Mouse (Mus musculus): ENCODE data around the gene Mypop.
A peak's percentile ranks its signal among the peaks of the same experiment; 100 is the strongest.

The Mypop gene

GRCm38 (mm10) chr7:19017909-19018308 is 26.9 kb downstream of the Mypop start:
- DNase-seq (ENCODE audit: low spot score): no peak

- peak; percentile 29 for DNase-seq (ENCODE audit: low spot score)
Measured at GRCm38 (mm10) chr7:19021048-19021447, 30.0 kb downstream of the Mypop start.

- peak; percentile 35 for DNase-seq (ENCODE audit: low spot score)
Measured at GRCm38 (mm10) chr7:19022189-19022958, 31.3 kb downstream of the Mypop start.

- peak; percentile 83 for DNase-seq (ENCODE audit: low spot score)
Measured at GRCm38 (mm10) chr7:19023357-19023814, 32.3 kb downstream of the Mypop start, which contains the start of gene Foxa3. TSS of gene Foxa3 (minus strand) at chr7:19023538.

DNA sequence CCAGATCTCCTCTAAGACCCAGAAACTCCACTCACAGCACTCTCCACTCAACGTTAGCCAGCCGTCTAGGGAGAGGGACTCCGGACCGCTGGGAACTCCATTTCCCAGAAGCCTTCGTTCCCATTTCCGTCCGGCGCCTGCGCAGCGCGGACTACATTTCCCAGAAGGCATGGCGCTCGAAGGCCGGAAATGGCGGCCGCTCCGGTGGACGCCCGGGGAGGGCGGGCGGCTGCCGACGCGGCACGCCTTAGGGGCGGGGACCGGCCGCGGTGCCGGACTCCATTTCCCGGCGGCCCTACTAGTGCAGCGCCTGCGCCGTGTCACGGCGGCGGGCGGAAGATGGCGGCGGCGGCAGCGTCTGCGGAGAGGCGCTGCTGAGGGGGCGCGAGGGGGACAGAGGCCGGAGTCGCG is 33.1 kb downstream of the Mypop start, which contains the start of gene Sympk:
Sympk (plus strand) TSS at position 282 of the 411 bp plus-strand sequence.
- peak; percentile 95 for DNase-seq (ENCODE audit: low spot score)

GRCm38 (mm10) chr7:19024581-19025255 is 33.7 kb downstream of the Mypop start:
- DNase-seq (ENCODE audit: low spot score): no peak

DNA sequence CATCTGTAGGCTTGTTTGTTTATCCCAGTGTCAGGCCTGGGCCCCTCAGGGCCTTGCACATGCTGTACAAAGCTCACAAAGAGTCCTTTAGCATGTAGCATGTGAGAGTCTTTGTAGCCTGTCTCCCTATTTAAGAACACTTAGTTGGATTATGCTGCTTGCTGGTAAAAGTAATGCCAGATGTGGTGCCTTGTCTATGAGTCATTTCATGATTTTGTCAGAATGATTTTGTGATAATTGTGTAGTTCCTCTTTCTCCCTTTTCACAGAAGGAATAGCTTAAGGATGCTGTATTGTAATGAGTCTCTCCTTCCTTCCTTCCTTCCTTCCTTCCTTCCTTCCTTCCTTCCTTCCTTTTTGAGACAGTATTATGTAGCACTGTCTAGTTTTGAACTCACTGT is 37.0 kb downstream of the Mypop start:
- DNase-seq (ENCODE audit: low spot score): no peak

DNA sequence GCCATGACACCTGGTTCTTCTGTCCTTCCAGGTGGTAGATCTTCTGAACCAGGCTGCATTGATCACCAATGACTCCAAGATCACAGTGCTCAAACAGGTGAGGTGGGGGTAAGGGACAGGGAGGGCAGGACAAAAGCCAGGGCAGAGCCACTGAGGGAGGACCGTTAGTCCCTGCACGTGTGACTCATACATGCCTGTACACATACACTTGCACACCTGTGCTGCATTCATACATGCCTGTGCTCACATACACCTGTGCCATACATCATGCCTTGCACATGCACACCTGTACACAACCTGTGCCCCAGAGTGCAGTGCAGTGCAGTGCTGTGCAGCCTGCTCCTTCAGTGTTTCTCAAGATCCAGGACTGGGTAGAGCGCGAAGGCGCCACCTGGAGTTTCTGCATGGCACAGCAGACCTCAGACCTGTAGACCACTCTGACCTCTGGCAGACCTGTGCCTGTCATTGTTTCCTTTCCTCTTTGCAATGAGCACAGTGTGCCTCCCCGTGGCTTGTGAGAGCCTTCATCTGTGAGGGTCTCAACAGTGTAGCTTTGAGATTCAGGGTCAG is 38.1 kb downstream of the Mypop start:
- DNase-seq (ENCODE audit: low spot score): peak; percentile 35

GRCm38 (mm10) chr7:19031641-19032040 is 40.6 kb downstream of the Mypop start:
- DNase-seq (ENCODE audit: low spot score): peak; percentile 75

DNA sequence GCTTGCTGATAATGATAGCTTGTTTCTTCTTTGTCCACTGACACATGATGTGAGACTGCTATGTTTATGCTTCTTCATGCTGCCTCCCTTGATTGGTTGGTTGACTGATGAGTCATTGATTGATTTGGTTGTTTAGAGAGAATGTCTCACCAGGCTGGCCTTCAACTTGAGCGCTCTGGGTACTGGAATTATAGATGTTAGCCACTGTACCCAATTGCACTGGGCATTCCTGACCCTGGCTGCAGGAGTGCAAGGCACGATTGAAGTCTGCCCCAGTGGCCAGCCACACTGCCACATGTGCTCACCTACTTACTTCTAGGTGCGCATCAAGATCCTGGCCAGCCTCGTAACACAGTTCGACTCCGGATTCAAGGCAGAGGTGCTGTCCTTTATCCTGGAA is 53.6 kb downstream of the Mypop start:
- DNase-seq (ENCODE audit: low spot score): no peak

GRCm38 (mm10) chr7:19046286-19047069 is 55.4 kb downstream of the Mypop start:
- no peak for DNase-seq (ENCODE audit: low spot score)

DNA sequence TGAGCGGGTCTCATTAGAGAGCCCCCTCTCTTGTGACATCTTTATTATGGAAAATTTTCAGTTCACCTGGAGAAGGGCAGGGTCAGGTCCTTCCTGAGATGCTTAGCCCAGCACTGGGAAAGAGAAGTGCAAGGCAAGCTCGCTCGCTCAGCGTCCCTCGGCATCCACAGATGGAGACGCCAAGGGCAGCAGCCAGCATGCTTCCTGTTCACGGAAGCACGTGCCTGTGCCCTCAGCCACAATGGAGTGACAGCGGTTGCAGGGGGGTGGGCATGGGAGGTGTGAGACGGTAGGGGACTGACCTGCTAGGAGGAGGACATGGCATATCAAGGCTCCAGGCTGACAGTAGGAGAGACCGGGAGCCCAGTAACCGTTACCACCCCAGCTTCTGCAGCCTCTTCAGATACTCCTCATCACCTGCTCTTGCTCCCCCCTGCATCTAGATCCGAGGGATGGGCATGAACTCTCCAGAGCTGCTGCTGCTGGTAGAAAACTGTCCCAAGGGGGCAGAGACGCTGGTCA is 57.0 kb downstream of the Mypop start:
- no peak for DNase-seq (ENCODE audit: low spot score)

GRCm38 (mm10) chr7:19049252-19049651 is 58.2 kb downstream of the Mypop start:
- no peak for DNase-seq (ENCODE audit: low spot score)

DNA sequence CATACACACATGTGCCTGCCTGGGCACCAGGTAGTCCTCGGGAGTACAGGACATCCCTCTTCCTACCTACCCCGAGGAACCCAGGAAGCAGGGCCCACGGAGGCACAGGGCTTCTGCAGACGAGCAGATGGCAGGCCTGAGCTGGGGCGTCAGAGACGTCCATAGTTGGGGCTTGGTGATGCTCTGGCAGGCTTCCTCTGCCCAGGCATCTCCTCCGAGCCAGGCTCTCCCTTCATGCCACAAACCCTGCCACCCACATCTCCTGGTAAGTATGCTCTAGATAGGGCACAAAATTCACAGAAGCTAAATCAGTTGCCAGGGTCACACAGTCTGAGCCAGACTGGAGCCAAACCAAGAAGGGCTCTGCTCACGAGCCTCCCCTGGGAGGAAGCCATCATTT is 59.1 kb downstream of the Mypop start:
- DNase-seq (ENCODE audit: low spot score): no peak

- DNase-seq (ENCODE audit: low spot score): no peak
Measured at GRCm38 (mm10) chr7:19051161-19051560, 60.1 kb downstream of the Mypop start.
